Mouse (Mus musculus) myocyte (in vitro differentiated cells): ENCODE measurements around the gene Ercc1. TPM values are rescaled to one million over a fixed set of nuclear protein-coding genes. Genes with fewer than 3 reads are reported as not detected.

ENCODE experiments used
- H3K27me3 ChIP-seq: one replicate; pipeline ENCODE4 v1.6.1; 2011; ENCODE audit not compliant: control insufficient read depth, insufficient read depth, insufficient read length
- H3K36me3 ChIP-seq: one replicate; pipeline ENCODE4 v1.6.1; 2011; ENCODE audit not compliant: control insufficient read depth, insufficient read depth
- H3K4me2 ChIP-seq: one replicate; pipeline ENCODE4 v1.6.1; 2011; ENCODE audit warnings: low read depth, control low read depth
- H3K4me3 ChIP-seq: one replicate; pipeline ENCODE4 v1.5.1; 2011; ENCODE audit warnings: mild to moderate bottlenecking, control low read depth, moderate library complexity
- H3K79me2 ChIP-seq: one replicate; pipeline ENCODE4 v1.6.1; 2011; ENCODE audit not compliant: control insufficient read depth, insufficient read depth
- H3ac ChIP-seq: one replicate; pipeline ENCODE4 v1.6.1; 2011; ENCODE audit not compliant: control insufficient read depth, insufficient read length
- CEBPB ChIP-seq: IDR thresholded peaks from 2 replicates; pipeline ENCODE4 v1.6.1; 2011; ENCODE audit warnings: mild to moderate bottlenecking, moderate library complexity; ENCODE audit not compliant: poor library complexity, insufficient read depth, severe bottlenecking
- E2F4 ChIP-seq: IDR thresholded peaks from one replicate; pipeline ENCODE4 v1.6.1; 2011; ENCODE audit warnings: mild to moderate bottlenecking, control low read depth, moderate library complexity; ENCODE audit not compliant: insufficient read depth
- MAX ChIP-seq: IDR thresholded peaks from one replicate; pipeline ENCODE4 v1.6.1; 2011; ENCODE audit warnings: low read depth, mild to moderate bottlenecking, control low read depth
- MYOD1 ChIP-seq, 3 experiments: IDR thresholded peaks; one replicate each; pipeline ENCODE4 v1.6.1; 2011; ENCODE audit warnings: control low read depth in 2 of 3, low read depth in 2 of 3, mild to moderate bottlenecking in 2 of 3, moderate library complexity in 1 of 3; ENCODE audit not compliant: insufficient read length in 2 of 3, control insufficient read depth in 1 of 3
- MYOG ChIP-seq, 3 experiments: IDR thresholded peaks; one replicate each; pipeline ENCODE4 v1.6.1; 2011; ENCODE audit warnings: control low read depth in 2 of 3, low read depth in 2 of 3, mild to moderate bottlenecking in 2 of 3; ENCODE audit not compliant: insufficient read length in 2 of 3, control insufficient read depth in 1 of 3, insufficient read depth in 1 of 3
- POLR2A ChIP-seq: IDR thresholded peaks from one replicate; pipeline ENCODE4 v1.6.1; 2011; ENCODE audit warnings: low read depth, mild to moderate bottlenecking, control low read depth, moderate library complexity; ENCODE audit not compliant: insufficient read length
- POLR2AphosphoS2 ChIP-seq: IDR thresholded peaks from one replicate; pipeline ENCODE4 v1.6.1; 2011; ENCODE audit warnings: low read depth, control low read depth; ENCODE audit not compliant: insufficient read length
- REST ChIP-seq: IDR thresholded peaks from one replicate; pipeline ENCODE4 v1.6.1; 2011; ENCODE audit warnings: mild to moderate bottlenecking, control low read depth, moderate library complexity; ENCODE audit not compliant: insufficient read depth, insufficient read length
- SRF ChIP-seq: IDR thresholded peaks from one replicate; pipeline ENCODE4 v1.6.1; 2011; ENCODE audit warnings: low read depth; ENCODE audit not compliant: control insufficient read depth, insufficient read length
- TCF12 ChIP-seq: IDR thresholded peaks from one replicate; pipeline ENCODE4 v1.6.1; 2011; ENCODE audit warnings: mild to moderate bottlenecking, control low read depth; ENCODE audit not compliant: poor library complexity, insufficient read depth, severe bottlenecking
- TCF3 ChIP-seq: IDR thresholded peaks from one replicate; pipeline ENCODE4 v1.6.1; 2011; ENCODE audit warnings: low read depth, control low read depth; ENCODE audit not compliant: insufficient read length
- USF1 ChIP-seq: IDR thresholded peaks from one replicate; pipeline ENCODE4 v1.6.1; 2011; ENCODE audit warnings: low read depth, mild to moderate bottlenecking, control low read depth, moderate library complexity
- polyA plus RNA-seq: library from polyadenylated mRNA; unstranded; fragments of >200 nt; fragmentation: generic; extraction: Trizol; gene quantifications from one replicate; pipeline ENCODE4 v1.2.1, GENCODE M21; 2012; ENCODE audit warnings: missing spikeins

Ercc1 gene
- polyA plus RNA-seq, 1 experiment: 83.1 TPM

DNA sequence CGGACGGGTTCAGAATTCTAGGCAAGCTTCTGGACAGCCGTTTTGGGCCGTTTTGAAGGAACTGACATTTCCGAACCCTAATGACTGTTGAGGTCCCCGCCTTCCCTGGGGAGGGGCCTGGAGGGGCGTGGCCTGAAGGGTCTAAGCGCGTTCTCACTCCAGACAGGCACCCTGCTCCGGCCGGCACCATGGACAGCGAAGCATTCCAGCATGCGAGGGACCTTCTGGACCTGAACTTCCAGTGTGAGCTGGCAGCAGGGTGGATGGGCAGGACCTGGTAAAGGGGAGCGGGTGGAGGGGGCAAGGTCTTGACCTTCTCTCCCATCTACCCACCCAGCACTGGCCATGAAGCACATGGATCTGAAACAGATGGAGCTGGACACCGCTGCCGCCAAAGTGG is 23.8 kb downstream of the Ercc1 start:
- Histone ChIP-seq H3K4me2 (no peak overlapping the region), H3K4me3 (no peak overlapping the region), H3K27me3 (no peaks in the 10 kb centered on the region), H3ac (no peak overlapping the region), H3K36me3 (no peaks in the 10 kb centered on the region), H3K79me2 (peaks cover 25% of the 10 kb centered on the region)
- TF ChIP-seq SRF (no peak), POLR2A (no peak), TCF3 (no peak), POLR2AphosphoS2 (no peak), REST (peak; percentile 77)

DNA sequence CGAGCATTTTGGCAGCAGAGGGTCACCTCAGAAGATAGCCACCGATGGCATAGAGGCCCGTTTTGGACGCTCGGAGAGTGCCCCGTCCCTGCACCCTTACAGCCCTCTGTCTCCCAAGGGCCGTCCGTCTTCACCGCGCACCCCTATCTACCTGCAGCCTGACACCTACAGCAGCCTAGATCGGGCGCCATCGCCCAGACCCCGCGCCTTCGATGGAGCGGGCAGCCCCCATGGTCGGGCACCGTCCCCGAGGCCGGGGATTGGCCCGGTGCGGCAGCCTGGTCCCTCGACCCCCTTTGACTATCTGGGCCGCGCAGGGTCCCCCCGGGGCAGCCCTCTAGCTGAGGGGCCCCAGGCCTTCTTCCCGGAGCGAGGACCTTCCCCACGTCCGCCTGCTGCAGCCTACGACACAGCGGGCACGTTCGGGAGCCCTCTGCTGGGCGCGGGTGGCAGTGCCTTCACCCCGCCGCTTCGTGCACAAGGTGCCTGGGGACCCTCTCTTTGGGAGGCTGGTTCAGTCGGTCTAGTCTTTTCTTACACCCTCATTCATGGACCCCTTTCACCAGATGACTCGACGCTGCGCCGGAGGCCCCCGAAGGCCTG is 25.3 kb downstream of the Ercc1 start:
- Histone ChIP-seq H3ac (no peak overlapping the region), H3K27me3 (no peaks in the 10 kb centered on the region), H3K4me3 (no peak overlapping the region), H3K4me2 (no peak overlapping the region), H3K36me3 (peaks cover 5% of the 10 kb centered on the region), H3K79me2 (peaks cover 16% of the 10 kb centered on the region)
- TF ChIP-seq POLR2AphosphoS2 (no peak), REST (no peak), POLR2A (no peak), CEBPB (no peak), E2F4 (no peak), TCF12 (no peak), USF1 (no peak)

DNA sequence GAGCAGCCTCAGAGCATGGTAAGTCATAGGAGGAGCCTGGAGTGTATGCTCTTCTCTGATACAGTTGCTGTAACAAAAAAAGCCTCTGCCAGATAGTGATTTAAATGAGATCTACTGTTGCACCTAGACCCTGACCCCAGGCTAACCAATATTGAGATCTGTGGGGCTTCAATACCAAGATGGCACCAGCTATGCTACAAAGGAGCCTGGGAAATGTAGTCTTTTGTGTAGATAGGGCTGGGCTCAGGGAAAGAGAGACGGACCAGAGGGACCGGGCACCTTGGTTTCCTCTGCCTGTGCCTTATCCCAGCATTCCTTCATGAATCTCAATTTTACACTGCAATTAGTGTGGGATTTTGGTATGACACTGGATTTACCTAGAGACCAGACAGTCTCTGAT is 28.8 kb downstream of the Ercc1 start:
- Histone ChIP-seq H3K4me3 (no peak overlapping the region), H3K79me2 (no peaks in the 10 kb centered on the region), H3K4me2 (no peak overlapping the region), H3K27me3 (no peaks in the 10 kb centered on the region), H3ac (no peak overlapping the region), H3K36me3 (peaks cover 5% of the 10 kb centered on the region)
- TF ChIP-seq USF1 (no peak), E2F4 (no peak), POLR2A (no peak), CEBPB (no peak), MYOG (IDR thresholded peaks at IDR 0.05; ENCODE audit: control insufficient read depth in 1 of 3, insufficient read depth in 1 of 3, insufficient read length in 2 of 3, low read depth in 2 of 3) (no peak), MAX (no peak), POLR2AphosphoS2 (no peak), SRF (no peak), MYOD1 (IDR thresholded peaks at IDR 0.05; ENCODE audit: control insufficient read depth in 1 of 3, insufficient read length in 2 of 3, low read depth in 2 of 3) (no peak)

DNA sequence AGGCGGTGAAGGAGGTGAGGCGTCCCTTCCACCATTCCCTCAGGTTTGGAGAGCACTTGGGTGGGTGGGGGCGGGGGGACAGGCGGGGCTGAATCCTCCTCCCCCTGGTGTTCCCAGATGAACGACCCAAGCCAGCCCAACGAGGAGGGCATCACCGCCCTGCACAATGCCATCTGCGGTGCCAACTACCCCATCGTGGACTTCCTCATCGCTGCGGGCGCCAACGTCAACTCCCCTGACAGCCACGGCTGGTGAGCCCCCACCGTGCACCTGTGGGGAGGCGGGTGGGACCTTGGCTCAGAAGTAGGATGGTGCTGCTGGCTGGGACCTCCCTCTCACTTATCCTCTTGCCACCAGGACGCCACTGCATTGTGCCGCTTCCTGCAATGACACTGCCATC is 30.8 kb downstream of the Ercc1 start:
- H3K36me3 ChIP-seq: peaks cover 5% of the 10 kb centered on the region
- no peak overlapping the region for H3K4me3 ChIP-seq
- TF ChIP-seq TCF3: no peak
- no peak for TF ChIP-seq CEBPB
- TF ChIP-seq MAX: no peak
- no peak for TF ChIP-seq TCF12
- no peak for TF ChIP-seq USF1
- no peak for TF ChIP-seq MYOG (IDR thresholded peaks at IDR 0.05; ENCODE audit: control insufficient read depth in 1 of 3, insufficient read depth in 1 of 3, insufficient read length in 2 of 3, low read depth in 2 of 3)
- TF ChIP-seq POLR2A: no peak
- no peak for TF ChIP-seq MYOD1 (IDR thresholded peaks at IDR 0.05; ENCODE audit: control insufficient read depth in 1 of 3, insufficient read length in 2 of 3, low read depth in 2 of 3)
- no peak for TF ChIP-seq REST

DNA sequence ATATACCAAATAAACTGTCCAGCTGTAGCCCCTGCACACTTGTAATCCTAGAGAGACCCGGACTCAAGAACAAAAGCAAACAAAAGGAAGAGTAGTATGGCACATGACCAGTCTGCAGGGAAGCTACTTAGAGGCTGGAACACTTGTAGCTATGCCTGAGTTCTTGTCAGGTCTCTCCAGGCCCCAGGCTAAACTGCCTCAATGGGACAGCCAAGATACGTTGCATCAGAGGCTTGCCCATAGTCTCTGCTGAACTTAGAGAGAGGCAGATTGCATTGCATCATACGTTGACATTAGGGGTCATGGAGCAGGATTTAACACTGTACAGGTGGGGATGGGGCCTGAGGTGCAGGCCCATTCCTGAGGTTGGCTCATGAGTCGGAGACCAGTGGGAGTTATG is 31.4 kb downstream of the Ercc1 start:
- Histone ChIP-seq H3K36me3 (peaks cover 5% of the 10 kb centered on the region), H3K79me2 (no peaks in the 10 kb centered on the region), H3K4me3 (no peak overlapping the region), H3K27me3 (no peaks in the 10 kb centered on the region), H3K4me2 (no peak overlapping the region), H3ac (no peak overlapping the region)
- TF ChIP-seq MAX (no peak), TCF3 (no peak), TCF12 (no peak), USF1 (no peak), SRF (no peak), REST (no peak), CEBPB (no peak), POLR2AphosphoS2 (no peak), POLR2A (no peak), E2F4 (no peak), MYOG (IDR thresholded peaks at IDR 0.05; ENCODE audit: control insufficient read depth in 1 of 3, insufficient read depth in 1 of 3, insufficient read length in 2 of 3, low read depth in 2 of 3) (no peak), MYOD1 (IDR thresholded peaks at IDR 0.05; ENCODE audit: control insufficient read depth in 1 of 3, insufficient read length in 2 of 3, low read depth in 2 of 3) (no peak)

More for the DNA sequence above, 30.8 kb downstream of the Ercc1 start:
- no peak overlapping the region for H3K4me2 ChIP-seq
- no peaks in the 10 kb centered on the region for H3K79me2 ChIP-seq
- no peak overlapping the region for H3ac ChIP-seq
- no peaks in the 10 kb centered on the region for H3K27me3 ChIP-seq
